Mouse (Mus musculus) lung, postnatal 0 days (tissue): ENCODE measurements around the gene Klf11. TPM values are rescaled to one million over a fixed set of nuclear protein-coding genes. Genes with fewer than 3 reads are reported as not detected.
A peak's percentile ranks its signal among the peaks of the same experiment; 100 is the strongest.

Experiments
- ATAC-seq: fragments of 200-750 bp; cut with Nextera tagmentation; 2 replicates; pipeline ENCODE4 v1.8.0; 2017; ENCODE audit warnings: moderate library complexity
- DNase-seq: peaks from one replicate; pipeline ENCODE4 v3.0.0-alpha.2; 2016; ENCODE audit warnings: low spot score
- H3K27ac ChIP-seq: fragments of 300-500 bp; sonication (generic); 2 replicates; pipeline ENCODE4 v1.5.1; 2014; ENCODE audit warnings: antibody characterized with exemption, mild to moderate bottlenecking, low read length, mixed read lengths
- H3K27me3 ChIP-seq: fragments of 300-500 bp; sonication (generic); replicated peaks from 2 replicates; pipeline ENCODE4 v1.6.1; 2014; ENCODE audit warnings: low read length, mixed read lengths; ENCODE audit not compliant: insufficient read depth
- H3K36me3 ChIP-seq: fragments of 300-500 bp; sonication (generic); 2 replicates; pipeline ENCODE4 v1.6.1; 2014; ENCODE audit warnings: low read length, mixed read lengths; ENCODE audit not compliant: insufficient read depth
- H3K4me1 ChIP-seq: fragments of 300-500 bp; sonication (generic); 2 replicates; pipeline ENCODE4 v1.6.1; 2014; ENCODE audit warnings: antibody characterized with exemption, low read depth, low read length, mixed read lengths; ENCODE audit not compliant: insufficient read depth
- H3K4me2 ChIP-seq: fragments of 300-500 bp; sonication (generic); replicated peaks from 2 replicates; pipeline ENCODE4 v1.6.1; 2014; ENCODE audit warnings: low read depth, mild to moderate bottlenecking, low read length, moderate library complexity, mixed read lengths
- H3K4me3 ChIP-seq: fragments of 300-500 bp; sonication (generic); 2 replicates; pipeline ENCODE4 v1.5.1; 2014; ENCODE audit warnings: low read depth, low read length
- H3K9ac ChIP-seq: fragments of 300-500 bp; sonication (generic); replicated peaks from 2 replicates; pipeline ENCODE4 v1.6.1; 2014; ENCODE audit warnings: low read depth, mild to moderate bottlenecking
- H3K9me3 ChIP-seq: fragments of 300-500 bp; sonication (generic); 2 replicates; pipeline ENCODE4 v1.6.1; 2016; ENCODE audit warnings: low read length, mixed read lengths
- CTCF ChIP-seq: IDR thresholded peaks from 2 replicates; pipeline ENCODE4 v1.5.1; 2016; ENCODE audit warnings: antibody characterized with exemption, mild to moderate bottlenecking
- EP300 ChIP-seq: IDR thresholded peaks from 2 replicates; pipeline ENCODE4 v1.6.1; 2016; ENCODE audit warnings: antibody characterized with exemption, mild to moderate bottlenecking, control low read depth
- WGBS: fragments of 180-500 bp; shearing (Covaris S2); extraction: QIAGEN DNeasy Blood & Tissue Kit; methylation state at CpG from one replicate; pipeline ENCODE4 v1.1.7; 2014; 5-methylcytosine and 5-hydroxymethylcytosine counted together
- polyA plus RNA-seq: library from polyadenylated mRNA; unstranded; fragments of >200 nt; fragmentation: Nextera tagmentation; extraction: Ambion mirVana; gene quantifications from 2 replicates; pipeline ENCODE4 v1.2.1, GENCODE M21; 2015

Gene Klf11
- polyA plus RNA-seq, 1 experiment from 2014 or later, result 22.1 TPM

- TF ChIP-seq CTCF (peak; percentile 62), EP300 (no peak)
- Histone ChIP-seq H3K9me3 (no peaks in the 10 kb centered on the region), H3K27me3 (no peaks in the 10 kb centered on the region), H3K9ac (no peak overlapping the region), H3K4me2 (no peak overlapping the region), H3K4me3 (no peak overlapping the region), H3K36me3 (no peaks in the 10 kb centered on the region), H3K4me1 (peaks cover 7% of the 10 kb centered on the region; the same call in 1 of the 2 replicates), H3K27ac (no peak overlapping the region)
- DNase-seq, result peak; percentile 32
- ATAC-seq, result no peak
- WGBS, result 56% methylated on average over 5 of the region's 5 CpGs
Observed at GRCm38 (mm10) chr12:24710672-24711071, 59.6 kb downstream of the Klf11 start.

Other genes starting within 250 kb of the Klf11 start
- 16.9 and 18.6 TPM in 2 replicates for gene Taf1b, start 152.9 kb upstream of the Klf11 start, polyA plus RNA-seq
- 3.0 and 4.0 TPM in 2 replicates for gene Grhl1, start 79.0 kb upstream of the Klf11 start, polyA plus RNA-seq
- 1.7 and 2.3 TPM in 2 replicates for gene Cys1, start 30.5 kb downstream of the Klf11 start, polyA plus RNA-seq
- 16.3 and 20.7 TPM in 2 replicates for gene Rrm2, start 57.0 kb downstream of the Klf11 start, polyA plus RNA-seq
- gene Mboat2, start 179.6 kb downstream of the Klf11 start, polyA plus RNA-seq, result 32.1 and 36.0 TPM in 2 replicates